Mouse (Mus musculus) monocyte, adult 59 days (primary cell): ENCODE data around the gene Washc4. TPM values are rescaled to one million over a fixed set of nuclear protein-coding genes. Genes with fewer than 3 reads are reported as not detected.

Experiments
- total RNA-seq, 2 experiments: library from RNA; stranded (reverse); gene quantifications; one replicate each; pipeline ENCODE4 v1.2.4; 2023

Washc4 gene
- total RNA-seq: 10 to 100 TPM; 37.8 to 40.0 TPM

DNA sequence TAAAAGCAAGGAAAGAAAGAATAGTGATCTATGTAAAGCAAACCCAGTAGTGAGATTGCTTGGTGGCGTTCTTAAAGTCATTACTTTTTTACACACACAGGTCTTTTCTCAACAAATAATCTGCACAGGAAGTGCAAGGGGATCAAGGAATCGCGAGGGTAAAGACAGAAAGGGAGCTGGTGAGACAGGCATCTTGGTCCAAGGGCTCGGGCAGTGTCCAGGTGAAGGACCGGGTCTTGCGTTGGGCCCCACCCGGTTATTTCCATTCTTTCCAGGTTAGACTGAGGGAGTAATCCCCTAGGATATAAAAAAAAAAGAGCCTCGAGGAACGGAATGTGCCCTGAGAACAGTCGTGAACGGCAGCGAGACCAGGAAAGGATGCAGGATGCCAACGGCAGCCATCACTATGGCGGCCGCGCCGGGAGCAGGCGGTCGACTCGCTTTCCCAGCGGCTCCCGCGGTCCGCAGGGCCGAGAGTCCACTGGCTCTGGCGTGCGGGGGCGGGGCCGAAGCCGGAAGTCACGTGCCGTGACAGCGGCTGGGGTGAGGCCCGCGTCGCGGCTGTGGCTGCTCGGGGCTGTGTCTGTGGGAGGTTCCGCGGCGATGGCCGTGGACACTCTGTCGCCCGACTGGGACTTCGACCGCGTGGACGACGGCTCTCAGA is at the start of gene Washc4:
TSS of gene Washc4 (plus strand) at position 314 of the 664 bp plus-strand sequence.

DNA sequence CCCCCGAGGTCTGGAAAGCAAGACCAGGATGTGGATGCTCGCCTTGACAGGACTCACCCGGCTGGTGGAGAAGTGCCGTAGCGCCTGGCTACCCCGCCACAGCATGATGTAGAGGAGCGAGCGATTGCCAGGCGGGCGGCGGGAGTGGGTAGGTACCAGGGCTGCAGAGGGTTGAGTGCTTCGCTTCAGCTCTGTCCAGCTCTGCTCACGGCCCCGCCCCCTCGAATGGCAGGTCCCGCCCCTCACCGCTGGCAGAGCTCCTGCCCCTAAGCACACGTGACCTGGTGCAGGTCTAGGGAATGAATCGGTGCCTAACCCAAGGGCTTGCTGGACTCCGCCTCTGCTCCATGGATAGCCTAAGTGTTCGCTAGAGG is 9.7 kb upstream of the Washc4 start, which contains the start of gene Aldh1l2:
TSS of gene Aldh1l2 (minus strand) at position 231 of the 374 bp plus-strand sequence.

Other genes with a start within 250 kb of the Washc4 start
- gene Slc41a2, start 205.9 kb upstream of the Washc4 start, total RNA-seq: 1 to 10 TPM; 1.0 to 2.4 TPM
- gene D10Wsu102e, start 183.5 kb upstream of the Washc4 start, total RNA-seq: under 1 TPM; 0.71 to 0.82 TPM
- not detected for gene Aldh1l2, start 9.6 kb upstream of the Washc4 start, total RNA-seq
- gene Appl2, start 105.0 kb downstream of the Washc4 start, total RNA-seq: 10 to 100 TPM; 50.7 to 52.6 TPM
- not detected for gene 1500009L16Rik, start 179.1 kb downstream of the Washc4 start, total RNA-seq